Mouse (Mus musculus) mouse embryonic stem cell (cell line): ENCODE data around the gene Nrros.

Experiments
- in situ Hi-C, 2 experiments: fragments of 300-500 bp; cut with MboI; formaldehyde crosslinking; loops; 1 replicate in 1 of 2; 3 replicates in 1 of 2; pipeline ENCODE4 v1.14.3; 2019 to 2020; ENCODE audit warnings: low sequenced_read_pairs in 2 of 2, low pct_unique_long_range_greater_than_20kb in 1 of 2, mixed read lengths in 1 of 2; ENCODE audit not compliant: unreplicated experiment in 1 of 2

The Nrros gene

DNA sequence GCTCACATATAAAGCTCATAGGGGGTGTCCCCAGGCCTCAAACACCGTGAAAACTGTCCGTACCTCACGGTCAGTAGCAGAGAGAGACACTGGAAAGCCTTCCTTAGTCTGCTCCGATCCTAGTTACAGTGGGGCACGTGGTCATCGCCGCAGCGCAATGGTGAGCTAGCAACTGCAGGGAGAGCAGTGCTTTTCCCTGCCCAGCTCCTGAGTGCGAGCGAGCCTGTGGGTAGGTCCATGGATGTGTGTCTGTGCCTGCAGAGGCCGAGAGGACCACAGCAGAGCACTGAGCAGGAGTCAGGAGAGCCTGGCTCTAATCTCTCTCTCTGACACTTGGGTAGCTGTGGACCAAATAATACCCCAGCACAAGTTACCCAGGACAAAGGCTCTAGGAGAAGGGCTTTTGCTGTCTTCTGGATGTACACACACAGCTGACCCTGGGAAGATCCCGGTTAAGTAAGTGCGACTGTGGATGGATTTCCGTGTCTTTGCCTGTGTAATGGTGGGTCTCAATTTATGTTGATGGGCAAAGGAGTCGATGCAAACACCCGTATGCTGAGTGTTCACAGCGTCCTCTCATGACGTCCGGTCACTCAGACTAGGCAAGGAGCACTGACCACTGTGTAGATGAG, 882 bp downstream of the Nrros start:
- in situ Hi-C loops, result no loop called here

DNA sequence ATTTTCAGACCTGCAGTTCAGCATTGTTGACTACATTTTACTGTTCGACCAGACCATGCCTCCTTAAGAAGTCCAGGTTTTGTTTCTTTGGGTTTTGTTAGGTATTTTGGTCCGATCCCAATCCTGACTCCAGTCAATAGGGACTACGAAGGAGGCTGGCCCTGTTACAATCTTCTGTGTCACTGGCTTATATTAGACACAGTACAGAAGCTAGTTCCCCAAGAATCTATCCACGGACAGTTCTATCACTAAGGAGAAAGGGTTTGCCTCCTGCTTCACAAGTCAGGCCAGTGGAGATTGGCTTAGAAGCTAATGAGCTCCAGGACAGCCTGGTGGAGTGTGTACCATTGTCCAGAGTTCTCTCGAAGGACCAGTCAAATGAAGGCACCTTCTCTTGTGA, 1.5 kb downstream of the Nrros start:
- in situ Hi-C loops, result no loop called here

DNA sequence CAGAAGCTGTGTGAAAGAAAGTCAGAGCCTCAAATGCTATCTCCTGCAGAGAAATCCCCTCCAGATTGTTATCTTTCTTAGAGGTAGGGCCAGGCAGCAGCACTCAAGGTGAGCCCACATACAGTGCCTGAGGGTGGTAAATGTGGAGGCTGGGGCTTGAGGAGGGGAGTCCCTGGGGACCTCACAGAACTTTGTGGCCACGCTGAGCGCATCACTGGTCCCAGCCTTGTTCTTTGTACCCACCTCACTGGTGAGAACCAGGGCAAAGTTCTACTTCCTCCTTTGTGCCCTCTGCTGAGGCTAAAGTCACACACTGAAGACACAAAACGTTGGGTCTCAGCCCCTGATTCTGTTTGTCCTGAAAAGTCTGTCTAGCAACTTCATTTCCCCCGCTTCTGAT, 2.0 kb downstream of the Nrros start:
- in situ Hi-C loops, result no loop called here

DNA sequence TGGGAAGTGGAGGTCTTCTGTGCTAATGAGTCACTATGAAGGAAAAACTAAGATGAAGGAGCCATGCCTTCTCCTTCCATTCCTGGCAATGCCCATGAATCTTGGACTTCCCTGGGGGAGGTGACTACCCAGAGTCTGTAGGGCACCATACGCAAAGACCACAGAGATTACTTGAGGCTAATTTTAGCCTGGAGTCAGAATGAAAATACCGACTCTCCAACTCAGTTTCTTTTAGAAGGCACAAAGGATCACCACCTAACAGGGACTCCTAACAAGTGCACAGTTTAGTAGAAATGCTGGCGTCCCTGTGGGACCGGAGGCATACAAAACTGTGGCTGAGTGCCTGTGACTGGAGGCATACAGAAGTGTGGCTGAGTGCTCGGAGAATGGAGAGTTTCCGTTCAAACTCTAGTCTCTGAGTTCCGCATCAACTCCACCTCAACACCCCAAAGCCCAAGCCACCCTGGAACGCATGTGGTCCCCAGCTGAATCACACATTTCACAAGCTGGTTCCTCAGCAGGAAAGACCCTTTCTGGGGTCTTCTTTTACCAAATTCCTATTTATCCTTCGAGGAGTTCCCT, 4.6 kb downstream of the Nrros start:
- in situ Hi-C loops, result no loop called here

DNA sequence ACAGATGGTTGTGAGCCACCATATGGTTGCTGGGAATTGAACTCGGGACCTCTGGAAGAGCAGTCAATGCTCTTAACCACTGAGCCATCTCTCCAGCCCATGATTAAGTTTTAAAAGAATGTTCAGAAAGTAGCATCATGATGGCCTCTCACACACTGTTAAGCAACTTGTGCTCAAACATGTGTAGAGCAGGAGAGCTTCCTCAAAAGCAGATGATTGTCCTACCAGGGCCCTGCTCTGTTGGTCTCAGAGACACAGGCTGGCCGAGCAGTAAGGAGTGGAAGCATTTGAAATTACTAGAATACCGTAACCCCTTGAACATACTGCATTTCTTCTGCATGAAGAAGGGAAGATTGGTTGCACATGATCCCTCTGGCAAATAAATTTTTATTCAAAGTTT, 6.4 kb downstream of the Nrros start:
- in situ Hi-C loops, result no loop called here

DNA sequence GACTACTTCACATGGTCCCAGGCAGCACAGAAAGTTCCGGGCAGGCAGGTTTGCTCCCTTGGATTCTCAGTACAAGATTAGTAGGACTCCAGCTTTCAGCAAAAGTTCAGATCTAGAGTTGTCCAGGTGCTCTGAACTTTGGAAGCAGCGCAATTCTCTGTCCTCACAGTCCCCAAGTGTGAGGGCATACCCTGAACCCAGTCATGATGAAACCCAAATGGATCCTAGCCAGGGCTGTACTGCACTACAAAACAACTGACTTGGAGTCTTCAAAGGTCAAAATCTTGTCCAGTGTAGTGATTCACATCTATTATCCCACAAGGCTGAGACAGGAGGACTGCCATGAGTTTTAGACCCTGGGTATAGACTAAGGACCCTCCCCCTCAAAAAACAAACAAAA, 8.0 kb downstream of the Nrros start:
- in situ Hi-C loops, result no loop called here

DNA sequence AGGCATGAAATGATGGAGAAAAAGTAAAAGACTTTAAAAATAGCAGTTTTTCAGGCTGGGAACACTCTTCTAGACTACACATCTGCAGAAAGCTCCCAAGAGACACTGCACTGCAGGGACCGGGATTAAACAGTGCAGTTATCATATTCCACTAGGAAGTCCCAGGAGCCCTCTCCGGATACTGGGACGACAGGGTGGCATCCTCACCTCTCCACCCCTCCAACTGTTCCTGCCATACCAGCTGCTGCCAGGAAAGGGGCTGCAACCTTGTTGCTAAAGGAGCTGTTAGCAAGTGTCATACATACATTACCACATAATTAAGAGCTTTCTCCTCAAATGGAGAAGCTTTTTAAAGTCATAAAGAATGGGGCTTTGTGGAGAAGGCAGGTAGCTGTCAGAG, 8.7 kb downstream of the Nrros start:
- in situ Hi-C loops, result no loop called here

DNA sequence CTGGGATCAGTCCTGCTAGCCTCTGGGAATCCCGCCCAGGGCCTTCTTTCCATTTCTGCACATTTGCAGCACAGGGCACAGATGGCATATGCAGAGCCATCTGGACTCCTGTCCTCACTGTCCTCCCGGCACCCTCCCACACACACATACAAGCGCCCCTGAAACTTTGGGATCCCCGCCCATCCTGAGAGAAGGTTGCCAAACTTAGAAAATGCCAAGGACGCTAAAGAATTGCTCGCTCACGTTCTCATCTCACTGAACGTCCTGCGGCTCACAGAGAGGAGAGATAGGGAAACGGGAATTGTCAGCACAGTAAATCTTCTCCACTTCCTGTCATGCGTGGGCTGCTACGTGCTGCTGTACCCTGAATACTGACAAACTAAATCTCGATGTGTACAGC, 11.0 kb downstream of the Nrros start:
- in situ Hi-C loops, result no loop called here

DNA sequence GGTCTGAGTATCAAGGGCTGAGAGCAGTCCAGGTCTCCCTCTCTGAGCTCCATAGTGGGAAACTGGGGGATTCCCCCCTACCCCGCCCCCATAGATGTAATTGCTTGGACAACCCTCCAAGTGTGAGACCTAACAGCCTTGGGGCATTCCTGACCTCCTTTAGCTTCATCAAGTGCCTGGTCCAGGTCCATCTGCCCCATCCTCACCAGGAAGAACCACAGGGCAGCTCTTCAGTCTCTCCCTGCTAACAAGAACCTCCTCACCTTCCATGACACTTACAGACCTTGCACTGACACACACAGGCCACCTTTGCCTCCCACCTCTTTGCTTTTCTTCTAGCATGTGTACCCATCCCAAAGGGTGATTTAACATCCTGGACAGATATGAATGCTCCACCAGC, 11.4 kb downstream of the Nrros start:
- in situ Hi-C loops, result no loop called here

DNA sequence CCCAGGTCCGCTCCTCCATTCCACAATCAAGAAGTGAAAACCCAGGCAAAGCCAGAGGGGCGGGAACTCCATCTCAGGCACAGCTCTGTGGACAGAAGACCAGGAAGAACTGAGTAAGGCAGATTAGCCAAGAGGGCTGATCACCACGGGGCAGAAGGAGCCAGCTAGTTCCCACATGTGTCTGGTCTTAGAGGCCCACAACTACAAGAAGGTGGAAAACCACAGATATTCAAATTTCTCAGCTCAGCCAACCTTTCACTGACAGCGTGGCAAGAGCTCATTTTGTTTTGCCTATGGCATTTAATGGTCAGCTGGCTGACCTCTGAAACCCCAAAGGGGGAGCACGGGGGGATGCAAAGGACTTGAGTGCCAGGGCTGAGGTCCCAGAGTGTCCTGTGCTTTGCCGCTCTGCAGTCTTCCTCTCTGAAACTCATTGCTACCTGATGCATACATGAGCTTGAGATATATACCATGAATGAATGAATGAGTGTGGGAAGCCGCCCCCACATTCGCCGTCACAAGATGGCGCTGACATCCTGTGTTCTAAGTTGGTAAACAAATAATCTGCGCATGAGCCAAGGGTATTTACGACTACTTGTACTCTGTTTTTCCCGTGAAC, 17.7 kb downstream of the Nrros start:
- in situ Hi-C loops, result no loop called here

DNA sequence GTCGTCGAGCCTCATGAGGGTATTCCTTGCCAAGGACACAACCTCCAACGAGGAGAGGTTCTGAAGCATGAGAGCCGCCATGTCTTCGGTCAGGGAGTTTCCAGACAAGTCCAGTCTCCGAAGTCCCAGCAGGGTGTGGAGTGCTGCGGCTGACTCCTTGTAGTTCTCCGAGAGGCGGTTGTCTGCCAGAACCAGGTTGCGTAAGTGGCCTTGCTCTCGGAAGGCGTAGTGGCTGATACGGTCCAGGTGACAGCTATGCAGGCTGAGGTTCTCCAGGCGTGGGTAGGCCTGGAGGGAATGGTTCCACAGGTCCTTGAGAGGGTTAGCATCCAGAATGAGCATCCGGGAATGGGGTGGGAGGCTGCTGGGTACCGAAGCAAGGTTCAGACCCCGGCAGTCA, 20.8 kb downstream of the Nrros start:
- in situ Hi-C loops, result no loop called here

DNA sequence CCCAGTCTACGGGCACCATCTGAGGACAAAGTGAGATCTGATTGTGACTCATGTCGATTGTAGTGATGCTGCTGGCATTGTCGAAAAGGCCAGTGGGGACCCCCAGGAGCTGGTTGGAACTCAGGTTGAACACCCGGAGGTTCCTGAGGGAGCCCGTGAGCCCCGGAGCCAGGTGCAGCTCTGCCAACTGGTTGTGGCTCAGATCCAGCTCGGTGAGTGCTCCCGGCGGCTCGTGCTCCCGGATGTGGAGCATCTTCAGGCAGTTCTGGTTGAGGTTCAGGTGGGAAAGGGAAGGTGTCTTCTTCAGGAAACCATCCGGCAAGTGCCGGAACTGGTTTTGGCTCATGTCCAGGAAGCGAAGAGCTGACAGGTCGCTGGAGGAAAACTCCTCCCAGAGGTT, 21.6 kb downstream of the Nrros start:
- in situ Hi-C loops, result no loop called here

DNA sequence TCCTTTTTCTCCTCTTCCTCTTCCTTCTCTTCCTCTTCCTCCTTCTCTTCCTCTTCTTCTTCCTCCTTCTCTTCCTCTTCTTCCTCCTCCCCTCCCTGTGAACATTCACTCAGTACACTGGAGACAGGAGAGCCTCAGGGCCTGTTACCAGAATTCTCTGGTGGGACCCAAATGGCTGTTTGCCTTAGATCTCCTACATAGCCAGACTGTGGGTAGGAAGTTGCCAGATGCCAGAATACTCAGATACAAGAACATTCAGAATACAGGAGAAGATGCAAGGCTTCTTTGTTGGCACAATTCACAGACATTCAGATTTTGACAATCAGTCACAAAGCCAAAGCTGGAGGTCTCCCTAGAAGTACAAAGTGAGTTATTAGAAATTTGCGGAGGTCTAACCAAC, 26.4 kb downstream of the Nrros start:
- in situ Hi-C loops, result no loop called here

DNA sequence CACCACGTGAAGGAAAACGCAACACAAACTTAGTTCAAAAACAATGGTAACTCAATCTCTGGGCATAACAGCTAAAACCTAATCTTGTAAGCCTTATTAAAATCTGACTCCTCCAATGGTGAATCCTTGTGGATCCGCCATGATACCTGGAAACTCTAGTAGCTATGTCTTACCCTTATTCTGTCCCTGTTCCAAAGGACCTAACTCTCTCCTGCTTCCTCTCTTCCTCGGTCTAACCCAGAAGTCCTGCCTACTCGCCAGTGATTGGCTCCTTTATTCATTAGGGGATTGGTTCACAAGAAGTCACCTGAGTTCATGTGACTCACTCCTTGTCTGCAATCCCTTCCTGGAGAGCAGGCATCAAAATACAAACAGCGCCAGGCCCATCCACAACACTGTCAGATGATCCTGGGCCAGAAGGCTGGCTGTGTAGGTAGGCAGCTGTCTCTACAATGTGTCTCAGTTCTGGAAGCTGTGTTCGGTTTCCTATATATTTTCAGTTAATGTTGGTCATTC, 29.5 kb downstream of the Nrros start:
- in situ Hi-C loops, result no loop called here

DNA sequence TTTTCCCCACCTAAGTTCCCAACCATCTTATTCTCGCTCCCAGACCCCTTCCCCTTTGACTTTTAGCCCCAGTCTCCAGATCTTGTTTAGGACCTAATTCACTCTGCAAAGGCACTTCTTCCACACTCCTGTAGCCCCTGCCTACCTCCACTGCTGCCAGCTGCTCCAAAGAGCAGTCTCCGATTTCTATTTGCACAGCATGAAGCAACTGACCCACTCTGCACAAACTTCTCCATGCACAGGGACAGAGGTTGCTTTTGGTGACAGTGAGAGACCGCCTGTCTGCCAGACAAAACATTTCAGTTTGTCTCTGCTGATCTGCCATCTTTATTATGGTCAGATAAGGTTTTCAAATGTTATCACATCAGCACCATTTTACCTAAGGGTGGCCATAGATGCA, 32.2 kb downstream of the Nrros start:
- in situ Hi-C loops, result no loop called here

DNA sequence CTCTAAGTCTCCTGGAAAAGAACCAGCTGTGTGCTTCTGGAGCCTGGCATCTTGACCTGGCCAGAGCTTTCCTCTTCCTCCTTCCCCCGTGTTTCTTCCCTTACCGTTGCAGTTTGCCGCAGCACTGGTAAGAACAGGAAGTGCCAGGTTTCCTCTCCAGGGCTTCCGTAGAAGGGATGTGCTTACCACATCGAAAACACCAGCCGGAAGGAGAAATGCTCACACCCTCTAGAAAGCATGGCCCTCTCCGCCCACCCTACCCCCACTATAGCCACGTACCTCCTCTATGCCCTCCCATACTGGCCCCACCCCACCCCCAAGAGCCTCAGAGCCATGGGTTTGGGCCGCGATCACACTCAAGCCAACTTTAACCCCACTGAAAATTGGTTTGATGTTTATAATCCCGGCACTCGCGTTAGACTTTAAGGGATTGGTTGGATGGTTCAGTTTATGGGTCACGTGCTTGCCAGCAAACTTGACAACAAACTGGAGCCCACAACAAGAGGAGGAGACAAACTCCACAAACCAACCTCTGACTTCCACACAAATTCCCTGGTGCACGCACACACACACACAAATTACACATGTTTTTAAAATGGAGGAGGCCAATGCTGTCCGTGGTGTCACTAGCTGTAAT, 35.1 kb downstream of the Nrros start:
- in situ Hi-C loops, result no loop called here

DNA sequence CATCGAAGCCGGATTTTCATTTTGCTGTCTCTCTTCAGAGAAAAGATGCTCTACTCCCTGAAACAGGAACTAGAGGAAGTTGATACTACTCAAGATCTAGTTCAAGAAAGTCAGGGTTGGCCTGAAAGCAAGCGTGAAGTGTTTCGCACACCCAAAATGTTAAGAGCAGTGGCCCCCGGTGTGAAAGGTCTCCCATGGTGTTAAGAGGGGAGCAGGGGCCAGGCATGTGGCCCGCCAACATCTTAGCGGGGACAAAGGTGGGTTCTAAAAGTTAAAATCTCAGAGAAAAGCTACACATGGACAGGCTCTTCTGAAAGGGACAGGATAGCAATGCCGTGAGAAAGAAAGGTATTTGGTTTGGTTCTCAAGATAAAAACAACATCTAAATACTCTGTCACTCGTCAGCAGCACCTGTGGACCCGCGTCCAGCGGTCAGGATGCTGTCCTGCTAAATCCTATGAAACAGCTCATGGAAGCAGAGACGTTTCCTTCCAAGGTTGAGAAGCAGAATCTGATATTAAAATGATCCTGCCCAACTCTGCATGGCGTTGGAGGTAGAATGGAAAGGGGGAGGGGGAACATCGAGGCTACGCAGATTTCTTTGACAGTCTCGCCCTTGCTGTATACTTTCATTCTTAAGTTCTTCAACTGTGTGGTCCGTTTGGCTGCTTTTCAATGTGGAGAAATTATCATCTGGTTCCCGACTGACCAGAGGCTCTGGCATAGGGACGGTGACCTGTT, 35.8 kb downstream of the Nrros start:
- in situ Hi-C loops, result no loop called here

DNA sequence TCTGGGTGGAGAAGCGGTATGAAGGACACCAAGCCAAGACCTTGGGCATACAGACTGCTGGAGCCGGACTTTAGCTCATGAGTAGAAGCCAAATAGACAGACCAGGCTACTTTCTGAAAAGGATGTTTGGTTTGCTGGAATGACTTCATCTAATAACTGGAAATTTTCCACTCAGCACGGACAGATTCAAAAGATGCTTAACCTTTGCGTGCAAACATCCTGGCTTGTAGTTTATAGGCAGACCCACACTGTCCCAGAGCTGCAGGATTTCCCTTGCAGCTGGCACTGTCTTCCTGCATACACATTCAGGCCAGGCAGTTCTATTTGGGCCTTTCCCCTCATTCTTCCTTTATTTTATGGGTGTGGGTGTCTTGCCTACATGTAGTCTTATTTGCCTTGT, 38.3 kb downstream of the Nrros start:
- in situ Hi-C loops, result no loop called here

DNA sequence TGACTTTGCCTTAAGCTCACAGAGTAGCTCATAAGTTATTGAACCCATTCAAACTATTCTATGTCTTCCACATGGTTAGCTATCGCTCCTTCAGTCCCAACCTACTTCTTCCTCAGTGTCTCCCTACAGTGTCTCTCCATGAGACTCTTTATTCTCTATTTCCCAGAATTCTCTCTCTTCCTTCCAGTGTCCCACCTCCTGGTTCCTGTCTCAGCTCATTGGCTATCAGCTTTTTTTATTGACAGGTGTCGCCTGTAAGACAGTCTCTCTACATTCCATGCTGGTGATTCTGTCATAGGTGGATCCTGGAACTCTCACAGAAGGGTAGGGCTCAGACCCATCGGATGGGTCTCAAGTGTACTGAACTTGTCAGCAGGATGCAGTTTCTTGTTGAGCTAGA, 40.0 kb downstream of the Nrros start:
- in situ Hi-C loops, result no loop called here
